Mouse (Mus musculus) neural tube, embryonic 12.5 days (tissue): Measurements from ENCODE around the gene Tsnax. TPM values are rescaled to one million over a fixed set of nuclear protein-coding genes. Genes with fewer than 3 reads are reported as not detected.

Source experiments
- ATAC-seq: fragments of 200-750 bp; cut with Nextera tagmentation; 2 replicates; pipeline ENCODE4 v1.8.0; 2017; ENCODE audit warnings: low read depth, mild to moderate bottlenecking, moderate TSS enrichment, moderate library complexity; ENCODE audit not compliant: low FRiP score
- H3K27ac ChIP-seq: fragments of 300-500 bp; sonication (generic); 2 replicates; pipeline ENCODE4 v1.5.1; 2016
- H3K27me3 ChIP-seq: fragments of 300-500 bp; sonication (generic); replicated peaks from 2 replicates; pipeline ENCODE4 v1.6.1; 2016; ENCODE audit warnings: mild to moderate bottlenecking
- H3K36me3 ChIP-seq: fragments of 300-500 bp; sonication (generic); 2 replicates; pipeline ENCODE4 v1.6.1; 2016; ENCODE audit warnings: mild to moderate bottlenecking
- H3K4me1 ChIP-seq: fragments of 300-500 bp; sonication (generic); 2 replicates; pipeline ENCODE4 v1.6.1; 2016
- H3K4me2 ChIP-seq: fragments of 300-500 bp; sonication (generic); replicated peaks from 2 replicates; pipeline ENCODE4 v1.6.1; 2016; ENCODE audit warnings: mild to moderate bottlenecking
- H3K4me3 ChIP-seq: fragments of 300-500 bp; sonication (generic); 2 replicates; pipeline ENCODE4 v1.5.1; 2016
- H3K9ac ChIP-seq: fragments of 300-500 bp; sonication (generic); 2 replicates; pipeline ENCODE4 v1.6.1; 2016; ENCODE audit warnings: mild to moderate bottlenecking
- H3K9me3 ChIP-seq: fragments of 300-500 bp; sonication (generic); 2 replicates; pipeline ENCODE4 v1.6.1; 2016; ENCODE audit warnings: mild to moderate bottlenecking
- WGBS: fragments of 180-500 bp; shearing (Covaris S2); methylation state at CpG from one replicate; pipeline ENCODE4 v1.1.7; 2016; 5-methylcytosine and 5-hydroxymethylcytosine counted together
- polyA plus RNA-seq: library from polyadenylated mRNA; unstranded; fragments of >200 nt; fragmentation: Nextera tagmentation; extraction: Ambion mirVana; gene quantifications from 2 replicates; pipeline ENCODE4 v1.2.1, GENCODE M21; 2016

Tsnax gene
- polyA plus RNA-seq, 1 experiment from 2014 or later, result 142 TPM

- Histone ChIP-seq H3K36me3 (no peaks in the 10 kb centered on the region), H3K4me2 (no peak overlapping the region), H3K4me1 (peaks cover 8% of the 10 kb centered on the region), H3K27me3 (peaks cover 18% of the 10 kb centered on the region), H3K27ac (no peak overlapping the region), H3K4me3 (no peak overlapping the region), H3K9ac (no peak overlapping the region), H3K9me3 (0 out of 2 replicates have a peak, but pooled peaks cover 4% of the 10 kb centered on the region)
- ATAC-seq, result no peak
- 65% methylated on average over 5 of the region's 5 CpGs for WGBS
Observed at GRCm38 (mm10) chr8:125049051-125049750, 36.4 kb downstream of the Tsnax start.

GRCm38 (mm10) chr8:125049826-125050225 is 37.0 kb downstream of the Tsnax start:
- no peak for ATAC-seq

GRCm38 (mm10) chr8:125052026-125052425 is 39.2 kb downstream of the Tsnax start:
- WGBS, result 41% methylated on average over 2 of the region's 2 CpGs
- Histone ChIP-seq H3K9me3 (0 out of 2 replicates have a peak, but pooled peaks cover 4% of the 10 kb centered on the region), H3K36me3 (no peaks in the 10 kb centered on the region), H3K4me2 (no peak overlapping the region), H3K9ac (no peak overlapping the region), H3K27ac (no peak overlapping the region), H3K27me3 (peaks cover 35% of the 10 kb centered on the region), H3K4me3 (no peak overlapping the region), H3K4me1 (peaks cover 12% of the 10 kb centered on the region)
- ATAC-seq, result no peak

More at GRCm38 (mm10) chr8:125049826-125050225, 37.0 kb downstream of the Tsnax start:
- Histone ChIP-seq H3K27me3 (peaks cover 24% of the 10 kb centered on the region), H3K9ac (no peak overlapping the region), H3K4me2 (no peak overlapping the region), H3K27ac (no peak overlapping the region), H3K36me3 (no peaks in the 10 kb centered on the region), H3K4me1 (peaks cover 12% of the 10 kb centered on the region), H3K9me3 (0 out of 2 replicates have a peak, but pooled peaks cover 4% of the 10 kb centered on the region), H3K4me3 (no peak overlapping the region)
- 83% methylated on average over 6 of the region's 6 CpGs for WGBS

GRCm38 (mm10) chr8:125053505-125054435 is 41.0 kb downstream of the Tsnax start, which contains the start of gene Disc1:
Disc1 (plus strand) TSS chr8:125054195.
- Histone ChIP-seq H3K4me3 (peak within 1 kb of the TSS; percentile 55), H3K9me3 (0 out of 2 replicates have a peak, but pooled peaks cover 4% of the 10 kb centered on the region), H3K27ac (no peak within 1 kb of the TSS), H3K9ac (peak within 1 kb of the TSS; percentile 61), H3K36me3 (no peaks in the 10 kb centered on the region), H3K4me1 (peaks cover 12% of the 10 kb centered on the region), H3K27me3 (peaks cover 35% of the 10 kb centered on the region), H3K4me2 (peak within 1 kb of the TSS; percentile 89)
- no peak for ATAC-seq
- WGBS, result 2% methylated on average over 65 of the region's 65 CpGs

- Histone ChIP-seq H3K27me3 (peaks cover 35% of the 10 kb centered on the region), H3K4me2 (peak overlapping the region; percentile 89), H3K4me3 (peak overlapping the region; percentile 55), H3K9me3 (0 out of 2 replicates have a peak, but pooled peaks cover 4% of the 10 kb centered on the region), H3K27ac (no peak overlapping the region), H3K9ac (peak overlapping the region; percentile 61), H3K36me3 (no peaks in the 10 kb centered on the region), H3K4me1 (peaks cover 12% of the 10 kb centered on the region)
- ATAC-seq, result no peak; the same call in 1 of the 2 replicates
- under 1% methylated on average over 38 of the region's 38 CpGs for WGBS
Observed at GRCm38 (mm10) chr8:125054436-125054810, 41.6 kb downstream of the Tsnax start.

GRCm38 (mm10) chr8:125060904-125061303 is 48.1 kb downstream of the Tsnax start:
- Histone ChIP-seq H3K4me3 (no peak overlapping the region), H3K9me3 (no peaks in the 10 kb centered on the region), H3K4me2 (no peak overlapping the region), H3K36me3 (no peaks in the 10 kb centered on the region), H3K27me3 (no peaks in the 10 kb centered on the region), H3K27ac (no peak overlapping the region), H3K9ac (no peak overlapping the region), H3K4me1 (no peaks in the 10 kb centered on the region)
- no peak for ATAC-seq
- WGBS, result 86% methylated on average over 8 of the region's 8 CpGs

- no peaks in the 10 kb centered on the region for H3K36me3 ChIP-seq
- no peak overlapping the region for H3K27ac ChIP-seq
- no peaks in the 10 kb centered on the region for H3K27me3 ChIP-seq
- H3K9me3 ChIP-seq, result no peaks in the 10 kb centered on the region
- 91% methylated on average over 6 of the region's 6 CpGs for WGBS
- no peaks in the 10 kb centered on the region for H3K4me1 ChIP-seq
- H3K4me2 ChIP-seq, result no peak overlapping the region
- ATAC-seq, result no peak
- H3K9ac ChIP-seq, result no peak overlapping the region
- no peak overlapping the region for H3K4me3 ChIP-seq
Observed at GRCm38 (mm10) chr8:125065596-125065995, 52.8 kb downstream of the Tsnax start.

- H3K36me3 ChIP-seq, result no peaks in the 10 kb centered on the region
- no peaks in the 10 kb centered on the region for H3K9me3 ChIP-seq
- no peak overlapping the region for H3K4me3 ChIP-seq
- no peak overlapping the region for H3K27ac ChIP-seq
- H3K9ac ChIP-seq, result no peak overlapping the region
- no peak for ATAC-seq
- 0 out of 2 replicates have a peak overlapping the region, but pooled peaks have one; percentile 20 for H3K4me2 ChIP-seq
- 45% methylated on average over 12 of the region's 12 CpGs for WGBS
- H3K27me3 ChIP-seq, result no peaks in the 10 kb centered on the region
- H3K4me1 ChIP-seq, result no peaks in the 10 kb centered on the region
Observed at GRCm38 (mm10) chr8:125066913-125067595, 54.3 kb downstream of the Tsnax start.

- Histone ChIP-seq H3K27me3 (no peaks in the 10 kb centered on the region), H3K9me3 (no peaks in the 10 kb centered on the region), H3K4me3 (no peak overlapping the region), H3K4me1 (no peaks in the 10 kb centered on the region), H3K27ac (no peak overlapping the region), H3K9ac (no peak overlapping the region), H3K36me3 (no peaks in the 10 kb centered on the region), H3K4me2 (no peak overlapping the region)
- ATAC-seq, result no peak
- 83% methylated on average over 9 of the region's 9 CpGs for WGBS
Observed at GRCm38 (mm10) chr8:125067596-125067960, 54.8 kb downstream of the Tsnax start.

GRCm38 (mm10) chr8:125068146-125068905 is 55.5 kb downstream of the Tsnax start:
- ATAC-seq, result no peak
- WGBS, result 88% methylated on average over 6 of the region's 6 CpGs
- Histone ChIP-seq H3K4me2 (no peak overlapping the region), H3K36me3 (no peaks in the 10 kb centered on the region), H3K4me1 (no peaks in the 10 kb centered on the region), H3K4me3 (no peak overlapping the region), H3K9ac (no peak overlapping the region), H3K9me3 (no peaks in the 10 kb centered on the region), H3K27me3 (no peaks in the 10 kb centered on the region), H3K27ac (no peak overlapping the region)

- Histone ChIP-seq H3K4me3 (no peak overlapping the region), H3K36me3 (no peaks in the 10 kb centered on the region), H3K27me3 (no peaks in the 10 kb centered on the region), H3K9ac (no peak overlapping the region), H3K27ac (no peak overlapping the region), H3K4me2 (no peak overlapping the region), H3K4me1 (no peaks in the 10 kb centered on the region), H3K9me3 (no peaks in the 10 kb centered on the region)
- WGBS, result 79% methylated on average over 7 of the region's 7 CpGs
- no peak for ATAC-seq
Observed at GRCm38 (mm10) chr8:125069304-125069703, 56.5 kb downstream of the Tsnax start.
